Mouse (Mus musculus): ENCODE measurements around the gene Rarb.

- TF ChIP-seq CTCF (IDR thresholded peaks at IDR 0.05; ENCODE audit: low read depth, low read length) (no peak), POLR2A (IDR thresholded peaks at IDR 0.05; ENCODE audit: insufficient read depth, low read length) (no peak)
Measured at GRCm38 (mm10) chr14:16437386-16437785, 381.6 kb downstream of the Rarb start.
